Mouse (Mus musculus) hindbrain, embryonic 16.5 days (tissue): ENCODE results near the gene Nkain2. TPM values are rescaled to one million over a fixed set of nuclear protein-coding genes. Genes with fewer than 3 reads are reported as not detected.

ENCODE experiments used
- ATAC-seq: fragments of 200-750 bp; cut with Nextera tagmentation; 2 replicates; pipeline ENCODE4 v1.8.0; 2017; ENCODE audit warnings: moderate TSS enrichment, moderate library complexity
- H3K27ac ChIP-seq: fragments of 300-500 bp; sonication (generic); 2 replicates; pipeline ENCODE4 v1.5.1; 2014; ENCODE audit warnings: low read depth, mild to moderate bottlenecking, control low read depth, low read length, moderate library complexity
- H3K27me3 ChIP-seq: fragments of 300-500 bp; sonication (generic); replicated peaks from 2 replicates; pipeline ENCODE4 v1.6.1; 2014; ENCODE audit warnings: low read length; ENCODE audit not compliant: control insufficient read depth, insufficient read depth
- H3K36me3 ChIP-seq: fragments of 300-500 bp; sonication (generic); 2 replicates; pipeline ENCODE4 v1.6.1; 2014; ENCODE audit warnings: mild to moderate bottlenecking, low read length, moderate library complexity, mixed read lengths; ENCODE audit not compliant: control insufficient read depth, insufficient read depth
- H3K4me1 ChIP-seq: fragments of 300-500 bp; sonication (generic); 2 replicates; pipeline ENCODE4 v1.6.1; 2014; ENCODE audit warnings: low read depth, low read length; ENCODE audit not compliant: control insufficient read depth, insufficient read depth
- H3K4me2 ChIP-seq: fragments of 300-500 bp; sonication (generic); 2 replicates; pipeline ENCODE4 v1.6.1; 2014; ENCODE audit warnings: mild to moderate bottlenecking, low read length, control low read depth, moderate library complexity
- H3K4me3 ChIP-seq: fragments of 300-500 bp; sonication (generic); 2 replicates; pipeline ENCODE4 v1.5.1; 2014; ENCODE audit warnings: mild to moderate bottlenecking, low read length, control low read depth, moderate library complexity
- H3K9ac ChIP-seq: fragments of 300-500 bp; sonication (generic); 2 replicates; pipeline ENCODE4 v1.6.1; 2014; ENCODE audit warnings: low read depth, mild to moderate bottlenecking, control low read depth, low read length, moderate library complexity
- H3K9me3 ChIP-seq: fragments of 300-500 bp; sonication (generic); 2 replicates; pipeline ENCODE4 v1.6.1; 2014; ENCODE audit warnings: mild to moderate bottlenecking, low read length, moderate library complexity; ENCODE audit not compliant: control insufficient read depth
- WGBS: fragments of 180-500 bp; shearing (Covaris S2); extraction: QIAGEN DNeasy Blood & Tissue Kit; methylation state at CpG from one replicate; pipeline ENCODE4 v1.1.7; 2014; 5-methylcytosine and 5-hydroxymethylcytosine counted together
- polyA plus RNA-seq: library from polyadenylated mRNA; unstranded; fragments of >200 nt; fragmentation: Nextera tagmentation; extraction: Ambion mirVana; gene quantifications from 2 replicates; pipeline ENCODE4 v1.2.1, GENCODE M21; 2015

The Nkain2 gene
- polyA plus RNA-seq: 10.9 and 12.1 TPM in 2 replicates

DNA sequence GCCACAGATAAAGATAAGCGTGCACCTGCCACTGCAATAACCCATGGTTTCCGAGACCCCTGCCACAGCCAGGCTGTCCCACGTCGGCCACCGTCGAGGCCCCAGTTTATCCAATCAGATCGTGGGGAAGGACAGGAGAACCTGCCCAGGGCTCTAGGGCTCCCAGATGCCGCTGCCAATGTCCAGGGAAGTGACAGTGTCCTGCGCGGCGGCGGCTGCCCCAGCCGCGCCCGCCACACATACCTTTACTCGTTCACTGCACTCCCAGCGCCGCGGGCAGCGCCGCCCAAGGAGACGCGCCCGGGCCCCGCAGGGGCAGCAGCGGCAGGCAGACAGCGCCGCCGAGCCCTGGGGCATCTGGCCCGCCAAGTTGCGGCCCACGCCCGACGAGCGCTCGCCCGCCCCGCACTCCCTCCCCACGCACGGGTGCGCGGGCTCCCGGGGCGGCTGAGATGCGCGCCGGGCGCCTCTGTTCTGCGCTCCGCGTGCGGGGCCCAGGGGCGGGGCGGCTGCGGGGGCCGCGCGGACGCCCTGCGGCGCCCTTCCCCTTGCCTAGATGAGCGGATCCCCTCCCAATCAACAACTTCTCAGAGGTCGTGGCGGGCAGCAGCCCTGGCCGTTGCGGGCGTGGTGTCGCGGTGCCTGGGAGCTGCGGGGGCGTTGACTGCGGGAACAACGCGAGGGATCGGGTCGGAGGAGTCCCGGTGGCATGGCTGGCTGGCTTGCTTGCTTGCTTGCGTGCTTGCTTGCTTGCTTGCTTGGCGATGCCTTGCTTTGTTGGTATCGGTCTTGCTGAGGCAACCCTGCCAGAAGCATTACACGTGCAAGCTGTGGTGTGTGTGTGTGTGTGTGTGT is at the start of gene Nkain2:
Gene Nkain2, minus strand, starts transcription at position 811 of the 855 bp plus-strand sequence.
- Histone ChIP-seq H3K9ac (peak within 1 kb of the TSS; percentile 93), H3K9me3 (no peaks in the 10 kb centered on the region), H3K4me1 (no peaks in the 10 kb centered on the region; the same call in 1 of the 2 replicates), H3K4me2 (peak within 1 kb of the TSS; percentile 88), H3K4me3 (peak within 1 kb of the TSS; percentile 92), H3K36me3 (no peaks in the 10 kb centered on the region), H3K27ac (peak within 1 kb of the TSS; percentile 85), H3K27me3 (no peaks in the 10 kb centered on the region)
- WGBS: 1% methylated on average over 49 of the region's 81 CpGs
- peak; percentile 87 for ATAC-seq

DNA sequence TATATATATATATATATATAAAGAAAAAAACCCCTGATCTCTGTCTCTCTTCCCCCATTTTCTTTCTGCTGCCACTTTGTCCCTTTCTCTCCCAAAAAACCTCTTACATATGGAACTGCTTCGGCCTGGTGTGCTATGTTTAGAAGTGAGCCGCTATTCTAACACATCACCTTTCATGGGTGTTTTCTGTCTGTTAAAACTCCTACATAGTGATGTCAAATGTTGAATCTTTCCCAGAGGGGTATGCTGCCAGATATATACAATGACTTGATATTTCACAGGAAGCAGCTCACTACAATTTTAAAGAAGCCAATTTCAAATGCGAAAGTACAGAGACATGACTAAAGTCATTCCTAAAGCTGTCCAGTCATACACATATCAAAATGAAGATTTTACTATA is 49.6 kb upstream of the Nkain2 start:
- ATAC-seq: no peak
- WGBS: 95% methylated on average over 3 of the region's 3 CpGs
- no peak overlapping the region for H3K4me3 ChIP-seq

DNA sequence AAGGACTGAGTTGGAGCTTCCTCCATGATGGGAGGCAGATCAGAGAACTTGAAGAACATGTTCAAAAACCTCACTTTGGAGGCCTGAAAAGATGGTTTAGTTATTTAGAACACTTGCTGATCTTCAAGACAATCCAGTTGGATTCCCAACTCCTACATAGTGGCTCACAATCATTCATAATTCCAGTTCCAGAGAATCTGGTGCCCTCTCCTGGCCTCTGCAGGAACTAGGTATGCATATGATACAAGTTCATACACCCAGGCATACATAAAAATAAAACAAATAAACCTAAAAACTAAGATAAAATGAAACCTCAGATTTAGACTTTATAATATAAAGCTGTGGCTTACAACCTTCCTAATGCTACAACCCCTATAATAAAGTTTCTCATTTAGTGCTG is 4.8 kb upstream of the Nkain2 start:
- H3K27me3 ChIP-seq: no peaks in the 10 kb centered on the region
- H3K9me3 ChIP-seq: no peaks in the 10 kb centered on the region
- H3K4me1 ChIP-seq: no peaks in the 10 kb centered on the region
- no peak overlapping the region for H3K4me2 ChIP-seq
- no peak for ATAC-seq
- H3K36me3 ChIP-seq: no peaks in the 10 kb centered on the region
- no peak overlapping the region for H3K9ac ChIP-seq
- no peak overlapping the region for H3K4me3 ChIP-seq
- no peak overlapping the region for H3K27ac ChIP-seq

More for the DNA sequence above, 49.6 kb upstream of the Nkain2 start:
- Histone ChIP-seq H3K4me1 (no peaks in the 10 kb centered on the region), H3K36me3 (no peaks in the 10 kb centered on the region), H3K4me2 (no peak overlapping the region), H3K27me3 (no peaks in the 10 kb centered on the region), H3K9me3 (0 out of 2 replicates have a peak, but pooled peaks cover 2% of the 10 kb centered on the region), H3K9ac (no peak overlapping the region), H3K27ac (no peak overlapping the region)

DNA sequence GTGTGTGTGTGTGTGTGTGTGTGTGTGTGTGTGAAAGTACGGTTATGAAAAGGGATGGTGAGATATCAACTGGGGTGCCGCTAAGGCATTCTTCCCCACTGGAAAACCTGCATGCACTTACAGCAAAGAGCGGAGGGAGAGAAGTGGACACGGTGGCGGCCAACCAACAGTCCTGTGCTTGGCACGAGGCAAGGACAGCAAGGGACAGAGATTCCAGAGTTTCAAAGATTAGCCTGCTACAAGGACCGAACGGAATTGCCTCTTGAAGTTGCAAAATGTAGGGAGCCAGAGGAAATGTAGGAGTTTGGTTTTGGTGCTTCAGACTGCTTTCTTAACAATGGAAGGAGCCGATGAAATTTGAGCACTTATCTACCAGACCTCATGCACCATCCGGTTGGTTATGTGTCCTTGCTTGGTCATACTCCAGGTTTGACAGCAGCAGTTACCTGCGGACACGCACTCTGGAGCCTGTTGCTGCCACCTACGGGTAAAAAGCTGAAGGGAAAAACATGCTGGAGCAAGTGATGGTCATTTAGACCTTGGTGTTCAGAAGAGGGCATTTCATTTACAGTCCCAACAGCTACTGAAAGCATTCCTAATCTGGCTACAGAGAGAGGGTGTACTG is 357 bp upstream of the Nkain2 start:
- no peaks in the 10 kb centered on the region for H3K27me3 ChIP-seq
- peak; percentile 83 for ATAC-seq
- WGBS: 3% methylated on average over 13 of the region's 13 CpGs
- peak overlapping the region; percentile 92 for H3K4me3 ChIP-seq
- peak overlapping the region; percentile 93 for H3K9ac ChIP-seq
- H3K27ac ChIP-seq: peak overlapping the region; percentile 85
- no peaks in the 10 kb centered on the region; the same call in 1 of the 2 replicates for H3K4me1 ChIP-seq
- no peaks in the 10 kb centered on the region for H3K9me3 ChIP-seq
- H3K36me3 ChIP-seq: no peaks in the 10 kb centered on the region
- peak overlapping the region; percentile 88 for H3K4me2 ChIP-seq

DNA sequence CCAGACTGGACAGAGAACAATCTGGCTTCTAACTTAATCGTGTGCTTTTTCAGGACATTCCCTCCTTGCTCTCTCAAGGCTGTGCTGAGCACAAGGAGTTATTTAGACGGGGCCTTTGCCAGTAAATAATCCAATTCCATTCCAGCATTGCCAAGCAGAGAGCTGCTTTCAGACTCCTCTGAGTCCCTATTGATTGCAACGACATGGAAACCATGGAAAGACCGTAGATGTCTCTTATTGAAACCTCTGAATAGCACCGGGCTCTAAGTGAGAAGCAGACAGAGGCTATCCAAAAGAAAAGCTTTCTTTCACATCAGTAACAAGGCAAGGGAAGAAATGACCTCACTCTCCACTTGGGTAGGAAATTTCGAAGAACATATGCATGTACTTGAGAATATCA is 8.3 kb downstream of the Nkain2 start:
- Histone ChIP-seq H3K36me3 (no peaks in the 10 kb centered on the region), H3K4me1 (no peaks in the 10 kb centered on the region), H3K4me2 (no peak overlapping the region), H3K4me3 (no peak overlapping the region), H3K9me3 (no peaks in the 10 kb centered on the region), H3K27ac (no peak overlapping the region), H3K9ac (no peak overlapping the region), H3K27me3 (no peaks in the 10 kb centered on the region)
- ATAC-seq: peak; percentile 89
- WGBS: 55% methylated on average over 6 of the region's 6 CpGs

DNA sequence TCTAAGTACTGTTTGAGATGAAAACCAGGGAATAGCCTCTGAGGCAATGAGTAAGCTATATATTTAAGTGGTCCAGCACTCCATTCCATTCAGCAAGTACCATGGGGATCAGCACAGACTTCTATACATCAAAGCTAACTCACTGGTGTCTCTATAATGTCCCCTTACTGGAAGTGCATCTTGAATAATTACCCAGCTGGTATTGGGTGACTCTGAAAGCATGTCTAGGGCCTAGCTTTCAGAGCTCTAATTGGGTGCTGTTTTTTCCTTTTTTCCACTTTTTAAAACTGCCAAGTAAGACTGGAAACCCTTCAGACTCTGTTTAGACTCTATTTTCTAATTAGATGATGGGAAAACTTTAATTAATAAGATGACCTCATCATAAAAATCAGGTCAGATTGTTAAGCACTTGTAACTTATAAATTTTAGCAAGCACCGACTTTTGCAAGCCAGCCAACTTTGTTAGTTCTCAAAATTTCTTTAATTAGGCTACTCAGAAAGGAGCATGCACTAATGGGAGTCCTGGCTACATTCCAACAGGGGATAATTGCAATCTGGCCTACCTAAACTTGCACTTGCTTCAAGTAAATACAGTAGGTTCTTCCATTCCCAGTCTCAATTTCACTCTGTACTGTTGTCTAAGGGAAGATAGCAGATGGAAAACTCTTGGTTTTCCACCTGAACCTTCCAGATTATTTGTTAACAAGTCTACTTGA is 19.4 kb downstream of the Nkain2 start:
- no peaks in the 10 kb centered on the region for H3K4me1 ChIP-seq
- ATAC-seq: 0 out of 2 replicates have a peak, but pooled peaks have one; percentile 20
- no peaks in the 10 kb centered on the region for H3K9me3 ChIP-seq
- H3K27me3 ChIP-seq: no peaks in the 10 kb centered on the region
- 84% methylated on average over 1 of the region's 1 CpGs for WGBS
- no peak overlapping the region for H3K27ac ChIP-seq
- no peak overlapping the region for H3K4me3 ChIP-seq
- no peak overlapping the region for H3K9ac ChIP-seq
- H3K36me3 ChIP-seq: no peaks in the 10 kb centered on the region
- H3K4me2 ChIP-seq: no peak overlapping the region

DNA sequence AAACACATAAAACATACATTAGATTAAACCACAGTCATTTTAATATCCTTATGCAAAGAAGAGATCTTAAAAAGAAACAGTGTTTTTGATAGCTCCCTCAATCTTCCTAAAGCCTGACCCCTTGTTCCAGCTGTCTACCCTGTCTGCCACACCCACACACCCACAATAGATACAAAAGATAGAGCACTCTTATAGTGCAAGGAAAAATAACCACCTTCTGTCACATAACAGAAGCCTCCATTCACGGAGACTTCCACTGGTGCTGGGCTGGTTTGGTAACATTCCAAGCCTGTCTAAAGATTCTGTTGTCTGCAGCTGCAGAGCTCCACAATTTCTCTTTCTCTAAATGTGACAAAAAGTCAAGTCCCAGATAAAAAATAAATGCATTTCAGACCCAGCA is 20.7 kb downstream of the Nkain2 start:
- WGBS: 12% methylated on average over 1 of the region's 1 CpGs
- Histone ChIP-seq H3K27ac (no peak overlapping the region), H3K9ac (no peak overlapping the region), H3K4me3 (no peak overlapping the region), H3K9me3 (no peaks in the 10 kb centered on the region), H3K27me3 (no peaks in the 10 kb centered on the region), H3K36me3 (no peaks in the 10 kb centered on the region), H3K4me2 (no peak overlapping the region), H3K4me1 (no peaks in the 10 kb centered on the region)
- no peak for ATAC-seq

DNA sequence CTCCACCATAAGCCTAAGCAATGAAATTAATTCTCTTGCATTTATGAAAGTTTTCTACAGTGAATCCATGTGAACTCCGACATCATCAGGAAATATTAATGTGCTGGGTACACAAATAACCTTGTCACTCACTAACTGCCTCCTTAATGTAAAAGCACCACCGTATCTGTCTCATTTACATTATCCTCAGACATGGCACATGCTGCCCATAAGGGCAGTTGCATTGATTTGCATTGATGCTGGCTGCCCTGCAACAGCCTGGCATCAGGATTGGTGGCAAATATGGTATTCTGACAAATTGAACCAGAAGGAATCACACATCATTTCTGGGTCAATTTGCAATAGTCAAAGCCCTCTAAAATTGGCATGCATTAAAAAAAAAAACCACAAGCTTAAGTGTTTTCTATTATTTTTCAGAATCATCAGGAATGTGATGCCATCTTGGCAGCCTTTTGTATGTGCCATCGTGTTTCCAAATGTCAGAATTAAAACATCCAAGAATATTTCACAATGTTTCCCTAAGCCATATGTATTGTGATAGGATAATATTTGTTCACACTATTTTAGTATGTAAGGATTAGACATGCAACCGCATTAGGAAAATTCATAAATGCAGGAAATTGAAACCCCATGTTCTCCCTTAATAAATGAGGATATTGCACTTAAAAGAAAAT is 74.9 kb downstream of the Nkain2 start:
- Histone ChIP-seq H3K4me3 (no peak overlapping the region), H3K27ac (no peak overlapping the region), H3K27me3 (no peaks in the 10 kb centered on the region), H3K4me2 (no peak overlapping the region), H3K36me3 (no peaks in the 10 kb centered on the region), H3K9ac (no peak overlapping the region), H3K4me1 (no peaks in the 10 kb centered on the region), H3K9me3 (no peaks in the 10 kb centered on the region)
- WGBS: 70% methylated on average over 4 of the region's 4 CpGs
- ATAC-seq: no peak
